Mouse (Mus musculus) limb, embryonic 14.5 days (tissue): ENCODE data around the gene Bag5. TPM values are rescaled to one million over a fixed set of nuclear protein-coding genes. Genes with fewer than 3 reads are reported as not detected.
A peak's percentile ranks its signal among the peaks of the same experiment; 100 is the strongest.
"Not testable (repeated sequence)": the region's sequence is repeated elsewhere in the genome, so short reads cannot be mapped to it uniquely, and the experiment has no call there.

Source experiments
- ATAC-seq: fragments of 200-750 bp; cut with Nextera tagmentation; 2 replicates; pipeline ENCODE4 v1.8.0; 2017; ENCODE audit warnings: low read depth, moderate number of reproducible peaks, moderate TSS enrichment; ENCODE audit not compliant: low FRiP score
- DNase-seq: peaks from one replicate; pipeline ENCODE4 v3.0.0-alpha.2; 2015; ENCODE audit warnings: low spot score
- H3K27ac ChIP-seq: fragments of 300-500 bp; sonication (generic); replicated peaks from 2 replicates; pipeline ENCODE4 v1.5.1; 2014; ENCODE audit warnings: low read depth, mild to moderate bottlenecking, low read length, moderate library complexity, mixed read lengths
- H3K27me3 ChIP-seq: fragments of 300-500 bp; sonication (generic); 2 replicates; pipeline ENCODE4 v1.6.1; 2014; ENCODE audit warnings: low read length, mixed read lengths; ENCODE audit not compliant: control insufficient read depth, insufficient read depth
- H3K36me3 ChIP-seq: fragments of 300-500 bp; sonication (generic); 2 replicates; pipeline ENCODE4 v1.6.1; 2014; ENCODE audit warnings: mild to moderate bottlenecking, low read length, moderate library complexity, mixed read lengths; ENCODE audit not compliant: control insufficient read depth, insufficient read depth
- H3K4me1 ChIP-seq: fragments of 300-500 bp; sonication (generic); 2 replicates; pipeline ENCODE4 v1.6.1; 2014; ENCODE audit warnings: antibody characterized with exemption, low read length, mixed read lengths; ENCODE audit not compliant: control insufficient read depth, insufficient read depth
- H3K4me2 ChIP-seq: fragments of 300-500 bp; sonication (generic); replicated peaks from 2 replicates; pipeline ENCODE4 v1.6.1; 2014; ENCODE audit warnings: low read depth, mild to moderate bottlenecking, low read length, moderate library complexity; ENCODE audit not compliant: severe bottlenecking
- H3K4me3 ChIP-seq: fragments of 300-500 bp; sonication (generic); replicated peaks from 2 replicates; pipeline ENCODE4 v1.5.1; 2014; ENCODE audit warnings: low read length
- H3K9ac ChIP-seq: fragments of 300-500 bp; sonication (generic); 2 replicates; pipeline ENCODE4 v1.6.1; 2014; ENCODE audit warnings: mild to moderate bottlenecking, low read depth, low read length, moderate library complexity; ENCODE audit not compliant: severe bottlenecking
- H3K9me3 ChIP-seq: fragments of 300-500 bp; sonication (generic); 2 replicates; pipeline ENCODE4 v1.6.1; 2016; ENCODE audit warnings: low read length; ENCODE audit not compliant: control insufficient read depth
- POLR2A ChIP-seq: fragments of 200-500 bp; IDR thresholded peaks from 2 replicates; pipeline ENCODE4 v1.8.0; 2012; ENCODE audit warnings: inconsistent platforms, mild to moderate bottlenecking, moderate library complexity, borderline replicate concordance; ENCODE audit not compliant: insufficient read depth, insufficient read length; ENCODE audit errors: extremely low read depth
- WGBS: fragments of 180-500 bp; shearing (Covaris S2); extraction: QIAGEN DNeasy Blood & Tissue Kit; methylation state at CpG from one replicate; pipeline ENCODE4 v1.1.7; 2014; 5-methylcytosine and 5-hydroxymethylcytosine counted together
- polyA plus RNA-seq, 2 experiments: library from polyadenylated mRNA; depleted of rRNA in 1 of 2; stranded (reverse) in 1 of 2; unstranded in 1 of 2; fragments of >200 nt; fragmentation: Nextera tagmentation in 1 of 2; extraction: Ambion mirVana in 1 of 2; gene quantifications; 2 replicates each; pipeline versions ENCODE4 v1.2.1 to v1.2.3; 2012 to 2014

Gene Bag5
- polyA plus RNA-seq, 2 experiments = 37.2 to 61.2 TPM

- Histone ChIP-seq H3K36me3 (peaks cover 6% of the 10 kb centered on the region), H3K27ac (no peak overlapping the region), H3K27me3 (no peaks in the 10 kb centered on the region), H3K9ac (no peak overlapping the region), H3K9me3 (no peaks in the 10 kb centered on the region), H3K4me3 (no peak overlapping the region), H3K4me2 (no peak overlapping the region), H3K4me1 (peaks cover 12% of the 10 kb centered on the region)
- ATAC-seq (no peak), DNase-seq (no peak)
- 95% methylated on average over 7 of the region's 7 CpGs for WGBS
- no peak for TF ChIP-seq POLR2A
These were observed 3.4 kb upstream of the Bag5 start for GRCm38 (mm10) chr12:111716505-111716904.

- Histone ChIP-seq H3K4me3 (peak overlapping the region; percentile 99), H3K4me2 (peak overlapping the region; percentile 87), H3K36me3 (peaks cover 25% of the 10 kb centered on the region), H3K4me1 (peaks cover 13% of the 10 kb centered on the region)
- ATAC-seq, DNase-seq, H3K9me3 ChIP-seq, H3K9ac ChIP-seq, H3K27ac ChIP-seq, H3K27me3 ChIP-seq: not testable (repeated sequence)
- 78% methylated on average over 6 of the region's 6 CpGs for WGBS
These were observed 823 bp upstream of the Bag5 start for GRCm38 (mm10) chr12:111713880-111714279.

GRCm38 (mm10) chr12:111712476-111712875 is 581 bp downstream of the Bag5 start:
- ATAC-seq (peak; percentile 31), DNase-seq (no peak)
- Histone ChIP-seq H3K27me3 (no peaks in the 10 kb centered on the region), H3K36me3 (peaks cover 38% of the 10 kb centered on the region), H3K4me3 (peak overlapping the region; percentile 99), H3K27ac (peak overlapping the region; percentile 72), H3K9me3 (no peaks in the 10 kb centered on the region), H3K9ac (peak overlapping the region; percentile 96), H3K4me2 (peak overlapping the region; percentile 87), H3K4me1 (peaks cover 13% of the 10 kb centered on the region)
- under 1% methylated on average over 25 of the region's 33 CpGs for WGBS
- no peak for TF ChIP-seq POLR2A

- no peak for ATAC-seq
- H3K4me2 ChIP-seq = no peak overlapping the region
- WGBS = 90% methylated on average over 10 of the region's 10 CpGs
- H3K9me3 ChIP-seq = no peaks in the 10 kb centered on the region
- no peak overlapping the region for H3K27ac ChIP-seq
- H3K9ac ChIP-seq = no peak overlapping the region
- no peak for DNase-seq
- H3K4me1 ChIP-seq = peaks cover 15% of the 10 kb centered on the region
- no peak for TF ChIP-seq POLR2A
- no peak overlapping the region for H3K4me3 ChIP-seq
- no peaks in the 10 kb centered on the region for H3K27me3 ChIP-seq
- H3K36me3 ChIP-seq = peaks cover 38% of the 10 kb centered on the region
These were observed 3.0 kb downstream of the Bag5 start for GRCm38 (mm10) chr12:111710091-111710490.

- Histone ChIP-seq H3K9ac (no peak overlapping the region), H3K27ac (no peak overlapping the region), H3K9me3 (no peaks in the 10 kb centered on the region), H3K36me3 (peaks cover 34% of the 10 kb centered on the region), H3K4me2 (no peak overlapping the region), H3K4me1 (peaks cover 9% of the 10 kb centered on the region), H3K27me3 (no peaks in the 10 kb centered on the region), H3K4me3 (no peak overlapping the region)
- 78% methylated on average over 4 of the region's 4 CpGs for WGBS
- TF ChIP-seq POLR2A = no peak
- no peak for ATAC-seq
- no peak for DNase-seq
These were observed 4.9 kb downstream of the Bag5 start for GRCm38 (mm10) chr12:111708181-111708580.
